Mouse (Mus musculus): ENCODE results near the gene Phf11a.
"Not testable (repeated sequence)": the region's sequence is repeated elsewhere in the genome, so short reads cannot be mapped to it uniquely, and the experiment has no call there.

Gene Phf11a

DNA sequence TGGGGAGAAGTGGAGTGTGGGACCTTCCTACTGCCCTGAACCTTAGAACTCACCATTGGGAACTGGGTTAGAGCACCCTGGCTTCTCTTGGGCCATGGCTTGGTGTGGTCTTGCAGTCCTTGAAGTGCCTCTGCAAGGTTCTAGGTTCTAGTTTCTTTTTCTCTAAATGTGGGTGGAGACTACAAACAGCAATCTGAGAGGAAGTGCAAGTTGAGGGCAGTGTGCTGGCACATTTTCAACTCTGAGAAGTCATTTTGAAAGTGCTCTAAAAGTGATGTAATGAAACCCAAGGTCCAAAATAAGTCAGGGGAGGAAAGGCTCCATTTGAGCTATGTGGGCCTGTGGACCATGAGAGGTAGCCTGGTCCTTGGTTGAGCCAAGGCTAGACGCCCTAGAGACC, at the start of gene Phf11a:
Phf11a (minus strand) TSS at position 132 of the 400 bp plus-strand sequence.
- DNase-seq = not testable (repeated sequence)

DNA sequence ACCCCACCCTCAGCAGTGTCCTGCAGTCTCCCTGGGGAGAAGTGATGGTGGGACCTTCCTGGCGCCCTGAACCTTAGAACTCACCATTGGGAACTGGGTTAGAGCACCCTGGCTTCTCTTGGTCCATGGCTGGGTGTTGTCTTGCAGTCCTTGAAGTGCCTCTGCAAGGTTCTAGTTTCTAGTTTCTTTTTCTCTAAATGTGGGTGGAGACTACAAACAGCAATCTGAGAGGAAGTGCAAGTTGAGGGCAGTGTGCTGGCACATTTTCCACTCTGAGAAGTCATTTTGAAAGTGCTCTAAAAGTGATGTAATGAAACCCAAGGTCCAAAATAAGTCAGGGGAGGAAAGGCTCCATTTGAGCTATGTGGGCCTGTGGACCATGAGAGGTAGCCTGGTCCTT, 43.9 kb upstream of the Phf11a start, which contains the start of gene Phf11b:
Phf11b (minus strand) TSS at position 163 of the 400 bp plus-strand sequence.
- DNase-seq = not testable (repeated sequence)

DNA sequence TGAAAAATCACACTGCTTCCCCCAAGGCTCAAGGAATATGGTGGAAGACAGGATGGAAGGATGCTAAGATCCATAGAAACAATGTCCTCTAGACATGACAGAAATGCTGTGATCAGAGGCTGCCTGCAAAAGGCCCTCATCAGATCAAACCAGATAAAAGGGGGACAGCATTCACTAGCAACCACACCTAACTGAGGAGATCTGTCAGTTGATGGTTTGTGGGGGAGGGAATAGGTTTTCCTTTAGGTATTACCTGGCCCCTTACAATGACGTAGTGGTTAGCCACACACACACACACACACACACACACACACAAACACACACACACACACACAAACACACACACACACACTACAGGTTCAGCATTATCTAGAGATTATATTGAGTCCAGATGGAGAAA, 42.2 kb upstream of the Phf11a start:
- DNase-seq = no peak

DNA sequence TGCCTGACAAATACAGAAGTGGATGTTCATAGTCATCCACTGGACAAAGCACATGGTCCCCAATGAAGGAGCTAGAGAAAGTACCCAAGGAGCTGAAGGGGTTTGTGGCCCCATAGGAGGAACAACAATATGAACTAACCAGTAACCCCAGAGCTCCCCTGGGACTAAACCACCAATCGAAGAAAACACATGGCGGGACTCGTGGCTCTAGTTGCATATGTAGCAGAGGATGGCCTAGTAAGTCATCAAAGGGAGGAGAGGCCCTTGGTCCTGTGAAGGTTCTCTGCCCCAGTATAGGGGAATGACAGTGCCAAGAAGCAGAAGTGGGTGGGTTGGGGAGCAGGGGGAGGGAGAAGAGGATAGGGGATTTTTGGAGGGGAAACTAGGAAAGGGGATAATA, 38.7 kb upstream of the Phf11a start:
- not testable (repeated sequence) for DNase-seq

- not testable (repeated sequence) for DNase-seq
These were observed 33.2 kb upstream of the Phf11a start for GRCm38 (mm10) chr14:59330499-59330898.

- DNase-seq = not testable (repeated sequence)
These were observed 22.6 kb upstream of the Phf11a start for GRCm38 (mm10) chr14:59319970-59320369.

DNA sequence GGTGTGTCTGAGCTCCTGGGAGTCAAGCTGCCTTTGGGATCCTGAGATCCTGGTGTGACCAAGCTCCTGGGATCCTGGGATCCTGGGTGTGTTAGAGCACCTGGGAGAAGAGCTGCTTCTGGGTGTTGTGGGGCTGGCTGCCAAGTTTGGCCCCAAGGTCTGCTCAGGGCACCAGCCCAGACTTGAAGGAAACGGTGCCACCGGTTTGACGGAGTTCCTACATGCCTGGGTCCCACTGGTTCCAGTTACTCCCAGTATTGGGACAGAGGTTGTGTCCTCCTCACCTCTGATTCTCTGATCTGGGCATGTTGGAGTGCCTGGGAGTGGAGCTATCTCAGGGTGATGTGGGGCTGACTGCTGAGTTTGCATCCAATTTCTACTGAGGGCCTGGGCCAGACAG, 21.7 kb upstream of the Phf11a start:
- not testable (repeated sequence) for DNase-seq

DNA sequence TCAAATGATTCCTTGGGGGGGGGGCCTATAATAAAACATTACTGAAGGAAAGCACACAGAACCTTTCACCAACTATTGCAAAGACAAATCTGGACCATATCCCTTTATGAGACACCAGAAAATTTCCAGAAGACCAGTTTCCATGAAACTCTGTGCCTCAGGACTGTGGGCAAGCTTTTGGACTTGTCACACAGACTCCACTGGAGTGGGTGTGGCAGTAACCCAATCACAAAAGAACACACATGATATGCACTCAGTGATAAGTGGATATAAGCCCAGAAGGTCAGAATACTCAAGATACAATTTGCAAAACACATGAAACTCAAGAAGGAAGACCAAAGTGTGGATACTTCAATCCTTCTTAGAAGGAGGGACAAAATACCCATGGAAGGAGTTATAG, 5.6 kb downstream of the Phf11a start:
- DNase-seq = not testable (repeated sequence)

DNA sequence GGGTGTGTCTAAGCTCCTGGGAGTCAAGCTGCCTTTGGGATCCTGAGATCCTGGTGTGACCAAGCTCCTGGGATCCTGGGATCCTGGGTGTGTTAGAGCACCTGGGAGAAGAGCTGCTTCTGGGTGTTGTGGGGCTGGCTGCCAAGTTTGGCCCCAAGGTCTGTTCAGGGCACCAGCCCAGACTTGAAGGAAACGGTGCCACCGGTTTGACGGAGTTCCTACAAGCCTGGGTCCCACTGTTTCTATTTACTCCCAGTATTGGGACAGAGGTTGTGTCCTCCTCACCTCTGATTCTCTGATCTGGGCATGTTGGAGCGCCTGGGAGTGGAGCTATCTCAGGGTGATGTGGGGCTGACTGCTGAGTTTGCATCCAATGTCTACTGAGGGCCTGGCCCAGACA, 22.4 kb downstream of the Phf11a start:
- not testable (repeated sequence) for DNase-seq

DNA sequence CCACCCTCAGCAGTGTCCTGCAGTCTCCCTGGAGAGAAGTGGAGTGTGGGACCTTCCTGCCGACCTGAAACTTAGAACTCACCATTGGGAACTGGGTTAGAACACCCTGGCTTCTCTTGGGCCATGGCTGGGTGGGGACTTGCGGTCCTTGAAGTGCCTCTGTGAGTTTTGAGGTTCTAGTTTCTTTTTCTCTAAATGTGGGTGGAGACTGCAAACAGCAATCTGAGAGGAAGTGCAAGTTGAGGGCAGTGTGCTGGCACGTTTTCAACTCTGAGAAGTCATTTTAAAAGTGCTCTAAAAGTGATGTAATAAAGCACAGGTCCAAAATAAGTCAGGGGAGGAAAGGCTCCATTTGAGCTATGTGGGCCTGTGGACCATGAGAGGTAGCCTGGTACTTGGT, 37.3 kb downstream of the Phf11a start, which contains the start of gene Gm6904:
Gm6904 (minus strand) TSS at position 161 of the 400 bp plus-strand sequence.
- DNase-seq = no peak

DNA sequence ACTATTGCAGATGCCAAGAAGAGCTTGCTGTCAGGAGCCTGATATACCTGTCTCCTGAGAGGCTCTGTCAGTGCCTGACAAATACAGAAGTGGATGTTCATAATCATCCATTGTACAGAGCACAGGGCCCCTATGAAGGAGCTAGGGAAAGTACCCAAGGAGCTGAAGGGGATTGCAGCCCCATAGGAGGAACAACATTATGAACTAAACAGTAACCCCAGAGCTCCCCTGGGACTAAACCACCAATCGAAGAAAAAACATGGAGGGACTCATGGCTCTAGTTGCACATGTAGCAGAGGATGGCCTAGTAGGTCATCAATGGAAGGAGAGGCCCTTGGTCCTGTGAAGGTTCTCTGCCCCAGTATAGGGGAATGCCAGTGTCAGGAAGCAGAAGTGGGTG, 41.5 kb downstream of the Phf11a start:
- not testable (repeated sequence) for DNase-seq

- DNase-seq = not testable (repeated sequence)
These were observed 47.0 kb downstream of the Phf11a start for GRCm38 (mm10) chr14:59250350-59250749.

DNA sequence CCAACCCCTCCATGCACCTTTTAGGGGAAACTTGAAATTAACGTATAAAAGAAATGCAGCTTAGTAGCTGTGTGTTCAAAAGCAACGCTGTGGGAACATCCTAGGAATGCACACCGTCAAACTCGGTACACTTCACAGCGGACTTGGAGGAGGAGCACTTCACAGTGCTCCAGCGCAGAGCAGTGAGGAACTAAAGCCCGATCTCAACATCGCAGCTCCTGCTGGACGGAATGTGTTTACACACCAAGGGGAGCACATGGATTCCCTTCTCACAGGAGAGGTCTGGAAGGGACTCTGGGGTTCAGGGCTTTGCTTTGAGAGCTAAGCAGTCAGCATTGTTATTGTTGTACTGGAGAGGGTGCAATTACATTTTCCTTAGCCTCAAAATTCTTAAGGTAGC, 63.7 kb downstream of the Phf11a start:
- no peak for DNase-seq

DNA sequence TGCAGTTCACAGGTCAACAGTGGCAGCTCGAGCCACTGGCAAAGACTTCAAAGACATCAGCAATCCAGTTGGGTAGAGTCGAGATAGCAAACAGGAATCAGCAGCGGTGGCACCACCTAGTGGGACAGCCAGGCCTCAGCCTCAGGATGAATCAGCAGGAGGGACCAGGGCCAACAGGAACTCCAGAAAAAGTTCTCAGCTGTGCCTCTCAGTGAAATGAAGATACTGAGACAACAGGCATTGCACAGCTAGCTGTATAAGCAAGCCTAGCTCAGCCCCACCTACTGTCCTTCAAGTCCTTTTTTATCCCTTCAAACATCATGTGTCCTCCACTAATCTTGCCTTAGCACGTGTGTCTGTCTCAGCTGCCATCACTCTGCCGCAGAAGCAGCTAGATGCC, 65.3 kb downstream of the Phf11a start:
- DNase-seq = no peak

- no peak for DNase-seq
These were observed 66.9 kb downstream of the Phf11a start for GRCm38 (mm10) chr14:59230331-59230966.

DNA sequence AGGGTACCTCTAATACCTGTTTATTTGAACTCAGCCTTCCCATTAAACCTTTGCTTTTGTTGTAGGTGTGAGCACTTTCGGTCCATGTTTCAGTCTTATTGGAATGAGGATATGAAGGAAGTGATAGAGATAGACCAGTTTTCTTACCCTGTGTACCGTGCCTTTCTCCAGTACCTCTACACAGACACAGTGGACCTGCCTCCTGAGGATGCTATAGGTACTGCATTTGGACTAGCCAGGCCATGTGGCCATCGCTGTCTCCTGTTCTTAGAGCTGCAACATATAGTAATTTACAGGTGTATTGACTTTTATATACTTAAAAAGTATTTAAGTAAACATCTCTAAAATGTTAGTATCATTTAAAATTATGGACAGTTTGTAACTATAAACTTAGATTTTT, 67.5 kb downstream of the Phf11a start:
- no peak for DNase-seq

Measured in cerebellum, adult 8-10 months (tissue).